Mouse (Mus musculus): Measurements from ENCODE around the gene E130114P18Rik. TPM values are rescaled to one million over a fixed set of nuclear protein-coding genes. Genes with fewer than 3 reads are reported as not detected.

The E130114P18Rik gene
- polyA plus RNA-seq, 1 experiment: not detected

- no peak for TF ChIP-seq GATA1 (IDR thresholded peaks at IDR 0.05; ENCODE audit: borderline replicate concordance, low read length)
- TF ChIP-seq FLI1 (IDR thresholded peaks at IDR 0.05; ENCODE audit: low read length): no peak
- Histone ChIP-seq H3K36me3 (replicated peaks; ENCODE audit: low read length) (no peaks in the 10 kb centered on the region), H3K4me1 (peaks cover 7% of the 10 kb centered on the region), H3K27me3 (replicated peaks) (peaks cover 21% of the 10 kb centered on the region), H3K9me3 (peaks cover 7% of the 10 kb centered on the region), H3K4me3 (replicated peaks) (no peak overlapping the region)
These were observed 8.7 kb upstream of the E130114P18Rik start for GRCm38 (mm10) chr4:97786571-97786970.

DNA sequence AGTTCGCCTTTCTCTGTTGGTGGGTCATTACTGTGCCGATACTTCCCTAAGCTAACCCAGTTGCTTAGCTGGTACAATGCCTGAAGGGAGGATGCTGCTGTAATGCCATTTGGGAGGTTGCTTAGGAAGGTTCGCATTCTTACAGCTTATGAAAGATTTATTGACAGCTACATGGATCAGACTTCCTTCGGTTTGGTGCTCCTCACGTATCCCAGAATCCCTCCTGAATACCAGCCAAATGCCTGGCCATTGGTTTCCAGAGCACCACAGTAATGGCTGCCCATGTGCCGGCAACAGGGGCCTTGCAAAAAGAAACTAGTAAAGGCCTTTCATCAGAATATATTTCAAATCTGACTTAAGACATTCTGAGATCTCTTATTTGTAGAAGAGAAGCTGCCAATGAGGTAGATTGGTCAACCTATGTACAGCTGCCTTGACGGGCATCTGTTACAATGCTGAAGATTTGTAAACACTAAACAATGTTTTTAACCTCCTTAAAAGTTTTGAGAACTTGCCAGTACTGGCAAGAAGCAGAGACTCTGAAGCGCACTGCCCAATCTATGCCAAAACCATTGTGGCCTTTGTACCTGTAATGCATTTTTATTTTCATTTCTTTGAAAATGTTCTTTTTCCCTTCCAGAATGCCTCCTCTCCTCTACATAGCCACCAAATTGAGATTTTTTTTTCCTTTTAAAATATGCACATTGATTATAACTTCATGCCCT lies 7.8 kb upstream of the E130114P18Rik start:
- Histone ChIP-seq H3K4me1 (peaks cover 7% of the 10 kb centered on the region), H3K4me3 (replicated peaks) (no peak overlapping the region), H3K27me3 (replicated peaks) (peaks cover 24% of the 10 kb centered on the region), H3K9me3 (peaks cover 7% of the 10 kb centered on the region), H3K36me3 (replicated peaks; ENCODE audit: low read length) (no peaks in the 10 kb centered on the region)
- TF ChIP-seq FLI1 (IDR thresholded peaks at IDR 0.05; ENCODE audit: low read length) (no peak), GATA1 (IDR thresholded peaks at IDR 0.05; ENCODE audit: borderline replicate concordance, low read length) (no peak)

DNA sequence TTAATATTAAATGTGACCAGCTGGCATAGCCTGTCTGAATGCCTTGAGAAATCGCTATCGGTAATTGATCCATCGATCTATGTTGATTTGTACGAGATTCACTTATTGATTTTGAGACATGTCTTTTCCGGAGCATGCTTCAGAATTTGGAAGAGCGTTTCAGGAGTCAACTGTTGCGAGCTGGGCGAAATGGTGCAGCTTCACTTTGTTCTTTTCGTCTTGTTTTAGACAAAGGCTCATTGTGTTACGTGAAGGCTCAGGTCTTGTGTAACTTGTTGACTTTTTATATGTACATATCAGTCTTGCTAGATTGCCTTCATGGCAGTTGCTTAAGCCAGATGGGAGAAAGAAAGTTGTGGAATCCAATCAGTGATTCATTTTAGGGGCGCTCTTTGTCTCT lies 6.4 kb upstream of the E130114P18Rik start:
- H3K36me3 ChIP-seq (replicated peaks; ENCODE audit: low read length): no peaks in the 10 kb centered on the region
- no peak overlapping the region for H3K4me3 ChIP-seq (replicated peaks)
- H3K9me3 ChIP-seq: peaks cover 7% of the 10 kb centered on the region
- H3K27me3 ChIP-seq (replicated peaks): peaks cover 33% of the 10 kb centered on the region
- TF ChIP-seq FLI1 (IDR thresholded peaks at IDR 0.05; ENCODE audit: low read length): no peak
- TF ChIP-seq GATA1 (IDR thresholded peaks at IDR 0.05; ENCODE audit: borderline replicate concordance, low read length): no peak
- peaks cover 7% of the 10 kb centered on the region for H3K4me1 ChIP-seq

GRCm38 (mm10) chr4:97783073-97783879 lies 5.4 kb upstream of the E130114P18Rik start:
- peaks cover 43% of the 10 kb centered on the region for H3K27me3 ChIP-seq (replicated peaks)
- H3K4me1 ChIP-seq: peaks cover 6% of the 10 kb centered on the region
- no peaks in the 10 kb centered on the region for H3K36me3 ChIP-seq (replicated peaks; ENCODE audit: low read length)
- no peak for TF ChIP-seq GATA1 (IDR thresholded peaks at IDR 0.05; ENCODE audit: borderline replicate concordance, low read length)
- TF ChIP-seq FLI1 (IDR thresholded peaks at IDR 0.05; ENCODE audit: low read length): no peak
- H3K4me3 ChIP-seq (replicated peaks): no peak overlapping the region
- peaks cover 7% of the 10 kb centered on the region for H3K9me3 ChIP-seq

GRCm38 (mm10) chr4:97782497-97782896 lies 4.6 kb upstream of the E130114P18Rik start:
- H3K4me3 ChIP-seq (replicated peaks): no peak overlapping the region
- peaks cover 49% of the 10 kb centered on the region for H3K27me3 ChIP-seq (replicated peaks)
- H3K4me1 ChIP-seq: peaks cover 14% of the 10 kb centered on the region
- TF ChIP-seq FLI1 (IDR thresholded peaks at IDR 0.05; ENCODE audit: low read length): no peak
- no peak for TF ChIP-seq GATA1 (IDR thresholded peaks at IDR 0.05; ENCODE audit: borderline replicate concordance, low read length)
- H3K36me3 ChIP-seq (replicated peaks; ENCODE audit: low read length): no peaks in the 10 kb centered on the region
- peaks cover 7% of the 10 kb centered on the region for H3K9me3 ChIP-seq

- Histone ChIP-seq H3K9me3 (peaks cover 7% of the 10 kb centered on the region), H3K27me3 (replicated peaks) (peaks cover 47% of the 10 kb centered on the region)
These were observed 4.2 kb upstream of the E130114P18Rik start for GRCm38 (mm10) chr4:97782069-97782468.

DNA sequence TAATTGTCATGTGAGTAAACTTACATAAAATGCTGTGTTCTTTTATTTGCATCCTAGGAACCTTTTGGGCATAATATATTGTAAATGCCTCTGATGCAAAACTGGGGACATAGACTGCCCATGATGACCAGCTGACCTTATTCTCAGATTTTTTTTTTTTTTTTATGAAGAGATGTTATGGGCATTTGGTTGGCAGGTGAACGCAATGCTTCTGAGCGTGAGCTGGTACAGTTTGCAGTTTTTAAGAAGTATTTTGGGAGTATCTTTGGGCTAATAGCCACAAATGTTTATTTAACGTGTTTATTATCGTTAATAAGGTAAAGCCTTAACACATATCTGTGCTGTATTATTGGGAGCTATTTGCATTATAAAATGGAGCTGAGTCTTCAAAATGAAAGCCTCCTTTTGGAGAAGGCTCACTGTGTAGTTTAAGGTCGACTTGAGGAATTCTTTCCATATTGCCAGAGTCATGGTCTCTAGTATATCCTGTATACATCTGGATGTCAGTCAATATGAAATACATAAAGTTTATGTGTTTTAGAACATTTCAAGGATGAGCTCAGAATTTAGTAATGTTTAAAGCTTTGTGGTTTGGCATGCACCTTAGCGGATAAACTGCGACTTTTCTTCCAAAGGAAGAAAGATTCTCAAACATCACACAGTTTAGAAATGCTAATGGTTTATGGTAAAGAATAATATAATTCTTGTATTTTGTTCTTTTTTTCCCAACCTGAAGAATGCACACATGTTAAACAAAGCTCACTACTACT lies 3.0 kb upstream of the E130114P18Rik start:
- no peak for TF ChIP-seq GATA1 (IDR thresholded peaks at IDR 0.05; ENCODE audit: borderline replicate concordance, low read length)
- no peak for TF ChIP-seq FLI1 (IDR thresholded peaks at IDR 0.05; ENCODE audit: low read length)
- no peaks in the 10 kb centered on the region for H3K36me3 ChIP-seq (replicated peaks; ENCODE audit: low read length)
- peaks cover 26% of the 10 kb centered on the region for H3K4me1 ChIP-seq
- H3K27me3 ChIP-seq (replicated peaks): peaks cover 58% of the 10 kb centered on the region
- H3K4me3 ChIP-seq (replicated peaks): no peak overlapping the region
- H3K9me3 ChIP-seq: peaks cover 7% of the 10 kb centered on the region

More at GRCm38 (mm10) chr4:97782069-97782468, 4.2 kb upstream of the E130114P18Rik start:
- no peak for TF ChIP-seq FLI1 (IDR thresholded peaks at IDR 0.05; ENCODE audit: low read length)
- no peak for TF ChIP-seq GATA1 (IDR thresholded peaks at IDR 0.05; ENCODE audit: borderline replicate concordance, low read length)
- Histone ChIP-seq H3K4me1 (peaks cover 15% of the 10 kb centered on the region), H3K36me3 (replicated peaks; ENCODE audit: low read length) (no peaks in the 10 kb centered on the region), H3K4me3 (replicated peaks) (no peak overlapping the region)

- H3K27me3 ChIP-seq (replicated peaks): peaks cover 61% of the 10 kb centered on the region
These were observed 2.1 kb upstream of the E130114P18Rik start for GRCm38 (mm10) chr4:97780024-97780423.

More at GRCm38 (mm10) chr4:97780024-97780423, 2.1 kb upstream of the E130114P18Rik start:
- Histone ChIP-seq H3K4me3 (replicated peaks) (no peak overlapping the region), H3K36me3 (replicated peaks; ENCODE audit: low read length) (no peaks in the 10 kb centered on the region), H3K9me3 (peaks cover 7% of the 10 kb centered on the region), H3K4me1 (peaks cover 32% of the 10 kb centered on the region)
- no peak for TF ChIP-seq FLI1 (IDR thresholded peaks at IDR 0.05; ENCODE audit: low read length)
- TF ChIP-seq GATA1 (IDR thresholded peaks at IDR 0.05; ENCODE audit: borderline replicate concordance, low read length): no peak
